Mouse (Mus musculus): ENCODE results near the gene Rmnd5a.

- TF ChIP-seq GATA1 (IDR thresholded peaks at IDR 0.05; ENCODE audit: borderline replicate concordance, low read length) (no peak), FLI1 (IDR thresholded peaks at IDR 0.05; ENCODE audit: low read length) (no peak)
Measured at GRCm38 (mm10) chr6:71361156-71361670, 79.2 kb downstream of the Rmnd5a start.

Data from megakaryocyte, embryonic 14.5 days (primary cell).